Mouse (Mus musculus) cerebellum, adult 2 months (tissue): ENCODE measurements around the gene Tsen54.

Experiments used
- CTCF ChIP-seq: fragments of 200-500 bp; IDR thresholded peaks from 2 replicates; pipeline ENCODE4 v1.5.1; 2011; ENCODE audit warnings: low read depth, mild to moderate bottlenecking, control low read depth, low read length, moderate library complexity, borderline replicate concordance; ENCODE audit not compliant: insufficient read depth
- POLR2A ChIP-seq: fragments of 200-500 bp; IDR thresholded peaks from 2 replicates; pipeline ENCODE4 v1.6.1; 2011; ENCODE audit warnings: low read length, control low read depth, borderline replicate concordance; ENCODE audit not compliant: insufficient read depth

DNA sequence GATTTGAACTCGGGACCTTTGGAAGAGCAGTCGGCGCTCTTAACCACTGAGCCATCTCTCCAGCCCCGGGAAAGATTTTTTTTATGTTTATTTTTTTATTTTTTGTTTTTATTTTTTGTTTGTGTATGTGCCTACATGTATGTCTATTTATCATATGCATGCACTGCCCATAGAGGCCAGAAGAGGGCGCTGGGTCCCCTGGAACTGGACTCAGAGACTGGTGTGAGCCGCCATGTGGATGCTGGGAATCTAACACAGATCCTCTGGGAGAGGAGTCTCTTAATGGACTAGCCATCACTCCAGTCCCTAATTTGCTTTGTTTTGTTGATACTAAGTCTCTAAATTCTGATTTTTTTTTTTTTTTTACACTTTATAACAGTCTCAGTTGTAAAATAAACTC lies 26.5 kb downstream of the Tsen54 start:
- TF ChIP-seq CTCF (no peak), POLR2A (no peak)
